Mouse (Mus musculus) cortical plate, adult 2 months (tissue): ENCODE measurements around the gene Syn1.

Experiments
- CTCF ChIP-seq: fragments of 200-500 bp; IDR thresholded peaks from 2 replicates; pipeline ENCODE4 v1.5.1; 2011; ENCODE audit warnings: mild to moderate bottlenecking, control low read depth, low read length; ENCODE audit not compliant: insufficient read depth; ENCODE audit errors: extremely low read depth
- POLR2A ChIP-seq: fragments of 200-500 bp; IDR thresholded peaks from 2 replicates; pipeline ENCODE4 v1.6.1; 2011; ENCODE audit warnings: mild to moderate bottlenecking, low read length, control low read depth; ENCODE audit not compliant: insufficient read depth; ENCODE audit errors: extremely low read depth

DNA sequence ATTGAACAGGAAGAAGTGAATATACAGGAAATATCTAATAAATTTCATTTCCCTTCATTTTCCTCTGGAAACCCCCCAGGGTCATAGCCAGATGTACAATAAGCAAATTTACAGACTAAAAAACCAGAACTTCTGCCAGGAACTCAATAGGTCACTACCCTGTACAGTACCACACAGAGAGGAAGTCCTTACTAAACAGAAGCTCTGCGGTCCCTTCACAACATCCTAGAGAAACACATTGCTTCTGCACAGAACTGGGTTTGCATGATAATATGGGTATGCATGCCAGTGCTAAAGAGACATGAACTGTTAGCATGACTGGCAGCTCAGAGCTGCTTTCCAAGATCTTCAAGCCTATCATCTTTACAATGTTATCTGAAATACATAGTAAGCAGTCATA lies 9.1 kb upstream of the Syn1 start:
- TF ChIP-seq POLR2A (no peak), CTCF (no peak)
